Mouse (Mus musculus): ENCODE measurements around the gene Ctla4. TPM values are rescaled to one million over a fixed set of nuclear protein-coding genes. Genes with fewer than 3 reads are reported as not detected.

Ctla4 gene
- polyA plus RNA-seq, 1 experiment, result 7.4 TPM

GRCm38 (mm10) chr1:60936963-60937711 is 50.3 kb downstream of the Ctla4 start:
- no peaks in the 10 kb centered on the region for H3K27me3 ChIP-seq (ENCODE audit: control insufficient read depth, insufficient read depth, low read length)
- H3K4me3 ChIP-seq (ENCODE audit: control insufficient read depth, insufficient read depth, low read length), result no peak overlapping the region
- WGBS, result 55% methylated on average over 6 of the region's 6 CpGs
- H3K27ac ChIP-seq (ENCODE audit: control insufficient read depth, insufficient read depth, low read length), result no peak overlapping the region
- H3K4me1 ChIP-seq (replicated peaks; ENCODE audit: control insufficient read depth, insufficient read depth, low read length), result peaks cover 12% of the 10 kb centered on the region
- no peak for TF ChIP-seq CTCF (IDR thresholded peaks at IDR 0.05; ENCODE audit: borderline replicate concordance, control insufficient read depth, extremely low read depth, insufficient read depth, low read length, poor library complexity)
- no peak for TF ChIP-seq POLR2A (IDR thresholded peaks at IDR 0.05; ENCODE audit: control insufficient read depth, extremely low read depth, insufficient read depth, low read length, poor library complexity)
- DNase-seq, result no peak
- no peaks in the 10 kb centered on the region for H3K36me3 ChIP-seq (ENCODE audit: control insufficient read depth, insufficient read depth, low read length)

GRCm38 (mm10) chr1:60938256-60938655 is 51.5 kb downstream of the Ctla4 start:
- no peak for DNase-seq
- peaks cover 12% of the 10 kb centered on the region for H3K4me1 ChIP-seq (replicated peaks; ENCODE audit: control insufficient read depth, insufficient read depth, low read length)
- no peak overlapping the region for H3K27ac ChIP-seq (ENCODE audit: control insufficient read depth, insufficient read depth, low read length)
- H3K4me3 ChIP-seq (ENCODE audit: control insufficient read depth, insufficient read depth, low read length), result no peak overlapping the region
- no peaks in the 10 kb centered on the region for H3K36me3 ChIP-seq (ENCODE audit: control insufficient read depth, insufficient read depth, low read length)
- TF ChIP-seq CTCF (IDR thresholded peaks at IDR 0.05; ENCODE audit: borderline replicate concordance, control insufficient read depth, extremely low read depth, insufficient read depth, low read length, poor library complexity) (no peak), POLR2A (IDR thresholded peaks at IDR 0.05; ENCODE audit: control insufficient read depth, extremely low read depth, insufficient read depth, low read length, poor library complexity) (no peak)
- 95% methylated on average over 2 of the region's 2 CpGs for WGBS
- no peaks in the 10 kb centered on the region for H3K27me3 ChIP-seq (ENCODE audit: control insufficient read depth, insufficient read depth, low read length)

- 96% methylated on average over 5 of the region's 5 CpGs for WGBS
- Histone ChIP-seq H3K27ac (ENCODE audit: control insufficient read depth, insufficient read depth, low read length) (no peak overlapping the region), H3K27me3 (ENCODE audit: control insufficient read depth, insufficient read depth, low read length) (no peaks in the 10 kb centered on the region), H3K4me3 (ENCODE audit: control insufficient read depth, insufficient read depth, low read length) (no peak overlapping the region), H3K36me3 (ENCODE audit: control insufficient read depth, insufficient read depth, low read length) (no peaks in the 10 kb centered on the region), H3K4me1 (replicated peaks; ENCODE audit: control insufficient read depth, insufficient read depth, low read length) (peaks cover 12% of the 10 kb centered on the region)
- DNase-seq, result no peak
- no peak for TF ChIP-seq POLR2A (IDR thresholded peaks at IDR 0.05; ENCODE audit: control insufficient read depth, extremely low read depth, insufficient read depth, low read length, poor library complexity)
- no peak for TF ChIP-seq CTCF (IDR thresholded peaks at IDR 0.05; ENCODE audit: borderline replicate concordance, control insufficient read depth, extremely low read depth, insufficient read depth, low read length, poor library complexity)
Measured at GRCm38 (mm10) chr1:60938974-60939373, 52.2 kb downstream of the Ctla4 start.

GRCm38 (mm10) chr1:60940023-60940422 is 53.2 kb downstream of the Ctla4 start:
- Histone ChIP-seq H3K27ac (ENCODE audit: control insufficient read depth, insufficient read depth, low read length) (no peak overlapping the region), H3K4me3 (ENCODE audit: control insufficient read depth, insufficient read depth, low read length) (no peak overlapping the region), H3K36me3 (ENCODE audit: control insufficient read depth, insufficient read depth, low read length) (no peaks in the 10 kb centered on the region), H3K27me3 (ENCODE audit: control insufficient read depth, insufficient read depth, low read length) (no peaks in the 10 kb centered on the region), H3K4me1 (replicated peaks; ENCODE audit: control insufficient read depth, insufficient read depth, low read length) (peaks cover 12% of the 10 kb centered on the region)
- TF ChIP-seq POLR2A (IDR thresholded peaks at IDR 0.05; ENCODE audit: control insufficient read depth, extremely low read depth, insufficient read depth, low read length, poor library complexity) (no peak), CTCF (IDR thresholded peaks at IDR 0.05; ENCODE audit: borderline replicate concordance, control insufficient read depth, extremely low read depth, insufficient read depth, low read length, poor library complexity) (no peak)
- DNase-seq, result no peak
- 82% methylated on average over 3 of the region's 3 CpGs for WGBS

GRCm38 (mm10) chr1:60940620-60941019 is 53.8 kb downstream of the Ctla4 start:
- Histone ChIP-seq H3K27me3 (ENCODE audit: control insufficient read depth, insufficient read depth, low read length) (no peaks in the 10 kb centered on the region), H3K4me3 (ENCODE audit: control insufficient read depth, insufficient read depth, low read length) (no peak overlapping the region), H3K36me3 (ENCODE audit: control insufficient read depth, insufficient read depth, low read length) (no peaks in the 10 kb centered on the region), H3K4me1 (replicated peaks; ENCODE audit: control insufficient read depth, insufficient read depth, low read length) (peaks cover 12% of the 10 kb centered on the region), H3K27ac (ENCODE audit: control insufficient read depth, insufficient read depth, low read length) (peak overlapping the region; percentile 85)
- no peak for TF ChIP-seq CTCF (IDR thresholded peaks at IDR 0.05; ENCODE audit: borderline replicate concordance, control insufficient read depth, extremely low read depth, insufficient read depth, low read length, poor library complexity)
- TF ChIP-seq POLR2A (IDR thresholded peaks at IDR 0.05; ENCODE audit: control insufficient read depth, extremely low read depth, insufficient read depth, low read length, poor library complexity), result no peak
- WGBS, result 6% methylated on average over 1 of the region's 1 CpGs
- no peak for DNase-seq

GRCm38 (mm10) chr1:60941056-60942048 is 54.6 kb downstream of the Ctla4 start:
- H3K27ac ChIP-seq (ENCODE audit: control insufficient read depth, insufficient read depth, low read length), result peak overlapping the region; percentile 85
- no peaks in the 10 kb centered on the region for H3K27me3 ChIP-seq (ENCODE audit: control insufficient read depth, insufficient read depth, low read length)
- H3K36me3 ChIP-seq (ENCODE audit: control insufficient read depth, insufficient read depth, low read length), result no peaks in the 10 kb centered on the region

More at GRCm38 (mm10) chr1:60941056-60942048, 54.6 kb downstream of the Ctla4 start:
- 33% methylated on average over 5 of the region's 5 CpGs for WGBS
- TF ChIP-seq POLR2A (IDR thresholded peaks at IDR 0.05; ENCODE audit: control insufficient read depth, extremely low read depth, insufficient read depth, low read length, poor library complexity) (no peak), CTCF (IDR thresholded peaks at IDR 0.05; ENCODE audit: borderline replicate concordance, control insufficient read depth, extremely low read depth, insufficient read depth, low read length, poor library complexity) (no peak)
- no peak overlapping the region for H3K4me3 ChIP-seq (ENCODE audit: control insufficient read depth, insufficient read depth, low read length)
- H3K4me1 ChIP-seq (replicated peaks; ENCODE audit: control insufficient read depth, insufficient read depth, low read length), result peaks cover 12% of the 10 kb centered on the region
- no peak for DNase-seq

Measured in thymus, adult 2 months (tissue).